In genomic region chr10:93741446-93742096, GRCm38 (mm10) we compare ENCODE assay signal across 16 mouse cellular contexts.
DNase-seq lines count a peak whose midpoint lies in the region; ATAC-seq lines count a peak whose summit lies in the region.
"Had no signal": no experiment of that assay in that cellular context is flagged by ENCODE, and none has a peak within 500 bp of the region (broad histone marks: within the 10 kb centered on the region; RNA-seq: fewer than 3 reads in every experiment).

No protein-coding gene starts in this region.

- peak; percentile 56 for DNase-seq in forebrain, embryonic 14.5 days (ENCODE audit: low spot score)
- DNase-seq in forebrain, embryonic 11.5 days (ENCODE audit: low spot score) = no peak
- peak; percentile 38 for DNase-seq in limb, embryonic 11.5 days (ENCODE audit: low spot score)
- no peak for DNase-seq in limb, embryonic 10.5 days (ENCODE audit: low spot score)
- DNase-seq in cerebellum, postnatal 10 days = peak; percentile 64 to 70
- DNase-seq in layer of hippocampus, adult 8-10 months (ENCODE audit: low spot score in 2 of 2) = peak; percentile 7 to 29
- no peak for DNase-seq in spleen, postnatal 14 days (ENCODE audit: low spot score in 2 of 2)
- no peak for DNase-seq in frontal cortex, postnatal 36 days (ENCODE audit: low spot score in 2 of 2)
- DNase-seq: kidney, postnatal 25 days; liver, embryonic 13.5 days; retina, postnatal 1 day; thymus, adult 2 months had no signal

- no peaks in the 10 kb centered on the region for H3K27me3 ChIP-seq in forebrain, embryonic 14.5 days (replicated peaks; ENCODE audit: control insufficient read depth, insufficient read depth, low read length)
- no peaks in the 10 kb centered on the region for H3K27me3 ChIP-seq in forebrain, embryonic 11.5 days (ENCODE audit: control insufficient read depth, insufficient read depth, low read length)
- H3K27me3 ChIP-seq in limb, embryonic 11.5 days (ENCODE audit: control insufficient read depth, insufficient read depth, low read length) = no peaks in the 10 kb centered on the region
- H3K27me3 ChIP-seq in limb, embryonic 10.5 days (ENCODE audit: low read depth, poor library complexity, severe bottlenecking) = no peaks in the 10 kb centered on the region
- H3K27me3 ChIP-seq: liver, embryonic 13.5 days had no signal

- WGBS in forebrain, embryonic 14.5 days = 82% methylated on average over 14 of the region's 14 CpGs
- 80% methylated on average over 14 of the region's 14 CpGs for WGBS in forebrain, embryonic 11.5 days
- WGBS in limb, embryonic 11.5 days = 65% methylated on average over 14 of the region's 14 CpGs
- WGBS in limb, embryonic 10.5 days = 79% methylated on average over 14 of the region's 14 CpGs

- no peak overlapping the region for H3K27ac ChIP-seq in forebrain, embryonic 14.5 days (ENCODE audit: low read depth, low read length)
- H3K27ac ChIP-seq in forebrain, embryonic 11.5 days (ENCODE audit: low read depth, low read length) = no peak overlapping the region
- no peak overlapping the region for H3K27ac ChIP-seq in limb, embryonic 11.5 days (replicated peaks; ENCODE audit: low read depth, low read length)
- no peak overlapping the region for H3K27ac ChIP-seq in limb, embryonic 10.5 days
- H3K27ac ChIP-seq: liver, embryonic 13.5 days; macrophage had no signal

- H3K4me2 ChIP-seq in forebrain, embryonic 14.5 days (ENCODE audit: low read length) = no peak overlapping the region
- H3K4me2 ChIP-seq in forebrain, embryonic 11.5 days (ENCODE audit: low read depth, low read length, severe bottlenecking) = no peak overlapping the region
- no peak overlapping the region for H3K4me2 ChIP-seq in limb, embryonic 11.5 days (ENCODE audit: low read depth, severe bottlenecking)
- H3K4me2 ChIP-seq: heart, embryonic 11.5 days; liver, embryonic 13.5 days had no signal

- no peak for ATAC-seq in forebrain, embryonic 14.5 days
- ATAC-seq in forebrain, embryonic 11.5 days (replicated peaks; ENCODE audit: low FRiP score) = no peak
- no peak for ATAC-seq in limb, embryonic 11.5 days (ENCODE audit: insufficient number of reproducible peaks, low FRiP score, low TSS enrichment, low read depth)
- ATAC-seq: activated CD4-positive, CD25-positive, alpha-beta regulatory T cell, adult 4 months had no signal

- no peak overlapping the region for H3K4me3 ChIP-seq in forebrain, embryonic 14.5 days (ENCODE audit: low read depth, low read length)
- H3K4me3 ChIP-seq in forebrain, embryonic 11.5 days (ENCODE audit: low read depth, low read length) = no peak overlapping the region
- H3K4me3 ChIP-seq in limb, embryonic 11.5 days (ENCODE audit: low read depth, low read length) = no peak overlapping the region
- H3K4me3 ChIP-seq in limb, embryonic 10.5 days = no peak overlapping the region
- H3K4me3 ChIP-seq: liver, embryonic 13.5 days had no signal

- H3K9me3 ChIP-seq in forebrain, embryonic 14.5 days (replicated peaks; ENCODE audit: control insufficient read depth, low read length) = no peaks in the 10 kb centered on the region
- no peaks in the 10 kb centered on the region for H3K9me3 ChIP-seq in forebrain, embryonic 11.5 days (ENCODE audit: control insufficient read depth, low read length)
- H3K9me3 ChIP-seq in limb, embryonic 11.5 days (ENCODE audit: control insufficient read depth, low read length) = no peaks in the 10 kb centered on the region
- H3K9me3 ChIP-seq in limb, embryonic 10.5 days (replicated peaks) = no peaks in the 10 kb centered on the region
- H3K9me3 ChIP-seq: G1E; liver, embryonic 13.5 days had no signal

- H3K4me1 ChIP-seq in forebrain, embryonic 14.5 days (ENCODE audit: control insufficient read depth, insufficient read depth, low read length) = no peaks in the 10 kb centered on the region; the same call in 1 of the 2 replicates
- no peaks in the 10 kb centered on the region for H3K4me1 ChIP-seq in forebrain, embryonic 11.5 days (replicated peaks; ENCODE audit: control insufficient read depth, insufficient read depth, low read length)
- H3K4me1 ChIP-seq in limb, embryonic 11.5 days (ENCODE audit: control insufficient read depth, insufficient read depth, low read length) = no peaks in the 10 kb centered on the region
- H3K4me1 ChIP-seq in limb, embryonic 10.5 days = no peaks in the 10 kb centered on the region

- H3K9ac ChIP-seq in forebrain, embryonic 14.5 days (ENCODE audit: low read length) = no peak overlapping the region
- H3K9ac ChIP-seq in forebrain, embryonic 11.5 days (ENCODE audit: low read length) = no peak overlapping the region
- H3K9ac ChIP-seq in limb, embryonic 11.5 days (ENCODE audit: low read length) = no peak overlapping the region
- H3K9ac ChIP-seq: liver, embryonic 13.5 days had no signal

- 0 out of 2 replicates have a peak, but pooled peaks cover 13% of the 10 kb centered on the region for H3K36me3 ChIP-seq in forebrain, embryonic 14.5 days (ENCODE audit: control insufficient read depth, insufficient read depth, low read length)
- peaks cover 3% of the 10 kb centered on the region; the same call in 1 of the 2 replicates for H3K36me3 ChIP-seq in forebrain, embryonic 11.5 days (ENCODE audit: control insufficient read depth, insufficient read depth, low read length)
- H3K36me3 ChIP-seq in limb, embryonic 11.5 days (ENCODE audit: control insufficient read depth, insufficient read depth, low read length) = no peaks in the 10 kb centered on the region
- no peaks in the 10 kb centered on the region for H3K36me3 ChIP-seq in limb, embryonic 10.5 days
- H3K36me3 ChIP-seq: G1E; liver, embryonic 13.5 days had no signal

Comparison
In these comparisons a context has a peak if more than half of its experiments do, and no peak if none do; other contexts are left out.
1. DNase-seq: peak in forebrain, embryonic 14.5 days (single experiment), limb, embryonic 11.5 days (single experiment), cerebellum, postnatal 10 days (2 of 2) and layer of hippocampus, adult 8-10 months (2 of 2); none in forebrain, embryonic 11.5 days (single experiment), limb, embryonic 10.5 days (single experiment), spleen, postnatal 14 days (0 of 2) and frontal cortex, postnatal 36 days (0 of 2).